Mouse (Mus musculus) ES-Bruce4 (cell line): ENCODE measurements around the gene Mdh2.

ENCODE experiments used
- CTCF ChIP-seq: IDR thresholded peaks from one replicate; pipeline ENCODE4 v1.8.1; 2011; ENCODE audit warnings: low read depth, low read length
- POLR2A ChIP-seq: IDR thresholded peaks from one replicate; pipeline ENCODE4 v1.8.1; 2011; ENCODE audit warnings: low read length; ENCODE audit not compliant: insufficient read depth

DNA sequence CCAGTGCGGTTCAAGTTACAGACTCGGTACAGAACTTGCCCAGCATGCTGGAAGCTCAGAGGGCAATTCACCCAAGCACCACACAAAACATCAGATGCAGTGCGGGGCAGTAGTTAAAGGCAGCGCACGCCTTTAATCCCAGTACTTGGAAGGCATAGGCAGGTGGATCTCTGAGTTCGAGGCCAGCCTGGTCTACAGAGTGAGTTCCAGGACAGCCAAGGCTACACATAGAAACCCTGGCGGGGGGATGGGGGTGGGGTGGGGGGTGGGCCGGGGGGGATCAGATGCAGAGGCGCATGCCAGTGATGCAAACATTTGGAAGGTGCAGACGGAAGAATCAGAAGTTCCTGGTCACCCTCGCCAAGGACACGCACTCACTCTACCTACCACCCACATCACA is 33.5 kb upstream of the Mdh2 start:
- TF ChIP-seq POLR2A: no peak
- no peak for TF ChIP-seq CTCF
